Mouse (Mus musculus): ENCODE results near the gene Syce1. TPM values are rescaled to one million over a fixed set of nuclear protein-coding genes. Genes with fewer than 3 reads are reported as not detected.
A peak's percentile ranks its signal among the peaks of the same experiment; 100 is the strongest.

The Syce1 gene
- polyA plus RNA-seq, 1 experiment from 2014 or later, result 0.18 TPM

DNA sequence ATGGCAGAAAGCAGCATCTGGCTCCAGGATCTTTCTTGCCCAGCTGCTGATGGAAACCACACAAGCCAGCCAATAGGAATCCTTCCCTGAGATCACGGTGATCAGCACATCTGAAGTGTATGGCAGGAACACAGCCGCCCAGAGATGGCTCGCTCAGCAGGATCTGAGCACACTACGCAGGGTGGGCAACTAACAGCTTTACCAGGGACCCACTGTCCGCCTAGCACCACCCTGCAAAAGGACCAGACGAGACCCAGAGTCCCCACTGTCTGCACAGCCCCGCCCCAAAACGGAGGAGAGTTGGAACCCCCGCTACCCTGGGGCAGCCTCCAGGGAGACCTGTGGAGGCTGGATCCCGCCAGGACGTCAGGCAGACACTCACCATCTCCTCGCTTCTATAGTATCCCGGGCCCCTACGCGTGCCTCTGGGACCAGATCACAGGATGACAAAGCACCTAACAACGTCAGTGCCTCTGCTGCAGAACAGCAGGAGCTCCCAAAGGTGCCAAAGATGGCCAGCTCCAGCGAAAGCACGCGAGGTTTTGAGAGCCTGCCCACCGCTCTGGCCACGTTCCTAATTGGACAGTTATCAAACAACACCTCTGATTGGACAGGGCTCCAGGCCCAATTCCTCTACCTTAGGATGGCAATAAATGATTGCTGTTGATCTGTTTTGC, 34.1 kb upstream of the Syce1 start, which contains the start of gene Zfp941:
Zfp941 (minus strand) TSS at position 526 of the 677 bp plus-strand sequence.
- Histone ChIP-seq H3K4me3 (replicated peaks; ENCODE audit: low read depth, low read length) (peak within 1 kb of the TSS; percentile 58), H3K36me3 (ENCODE audit: control insufficient read depth, insufficient read depth, low read length) (peaks cover 16% of the 10 kb centered on the region; the same call in 1 of the 2 replicates), H3K27ac (replicated peaks; ENCODE audit: low read depth, low read length) (peak within 1 kb of the TSS; percentile 85), H3K4me1 (ENCODE audit: control insufficient read depth, insufficient read depth, low read length) (peaks cover 9% of the 10 kb centered on the region; the same call in 1 of the 2 replicates), H3K9me3 (ENCODE audit: control insufficient read depth, low read length) (no peaks in the 10 kb centered on the region), H3K27me3 (ENCODE audit: control insufficient read depth, insufficient read depth, low read length) (no peaks in the 10 kb centered on the region), H3K4me2 (ENCODE audit: low read length) (peak within 1 kb of the TSS; percentile 53), H3K9ac (replicated peaks; ENCODE audit: low read length) (peak within 1 kb of the TSS; percentile 68)
- DNase-seq, result peak; percentile 90
- ATAC-seq (ENCODE audit: low FRiP score, low TSS enrichment), result peak; percentile 89
- under 1% methylated on average over 21 of the region's 21 CpGs for WGBS

DNA sequence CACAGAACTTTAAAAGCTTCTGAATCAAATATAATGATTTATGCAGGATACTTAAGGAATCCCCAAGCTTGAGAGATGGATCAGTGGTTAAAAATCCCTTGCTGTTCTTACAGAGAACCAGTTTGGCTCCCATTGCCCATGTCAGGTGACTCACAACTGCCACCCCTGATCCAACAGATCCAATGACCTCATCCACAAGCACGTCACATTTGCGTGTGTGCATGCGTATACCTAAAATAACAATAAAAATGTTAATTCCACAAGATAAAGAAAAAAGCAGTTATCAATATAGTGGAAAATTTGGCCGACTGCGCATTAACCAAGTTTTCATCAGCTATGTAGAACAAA, 33.6 kb upstream of the Syce1 start:
- ATAC-seq (ENCODE audit: low FRiP score, low TSS enrichment), result peak; percentile 57
- peaks cover 9% of the 10 kb centered on the region; the same call in 1 of the 2 replicates for H3K4me1 ChIP-seq (ENCODE audit: control insufficient read depth, insufficient read depth, low read length)
- WGBS, result 40% methylated on average over 5 of the region's 5 CpGs
- peak overlapping the region; percentile 53 for H3K4me2 ChIP-seq (ENCODE audit: low read length)
- H3K4me3 ChIP-seq (replicated peaks; ENCODE audit: low read depth, low read length), result peak overlapping the region; percentile 58
- DNase-seq, result no peak
- H3K9ac ChIP-seq (replicated peaks; ENCODE audit: low read length), result peak overlapping the region; percentile 68
- no peaks in the 10 kb centered on the region for H3K27me3 ChIP-seq (ENCODE audit: control insufficient read depth, insufficient read depth, low read length)
- no peaks in the 10 kb centered on the region for H3K9me3 ChIP-seq (ENCODE audit: control insufficient read depth, low read length)
- H3K36me3 ChIP-seq (ENCODE audit: control insufficient read depth, insufficient read depth, low read length), result peaks cover 18% of the 10 kb centered on the region; the same call in 1 of the 2 replicates
- peak overlapping the region; percentile 85 for H3K27ac ChIP-seq (replicated peaks; ENCODE audit: low read depth, low read length)

DNA sequence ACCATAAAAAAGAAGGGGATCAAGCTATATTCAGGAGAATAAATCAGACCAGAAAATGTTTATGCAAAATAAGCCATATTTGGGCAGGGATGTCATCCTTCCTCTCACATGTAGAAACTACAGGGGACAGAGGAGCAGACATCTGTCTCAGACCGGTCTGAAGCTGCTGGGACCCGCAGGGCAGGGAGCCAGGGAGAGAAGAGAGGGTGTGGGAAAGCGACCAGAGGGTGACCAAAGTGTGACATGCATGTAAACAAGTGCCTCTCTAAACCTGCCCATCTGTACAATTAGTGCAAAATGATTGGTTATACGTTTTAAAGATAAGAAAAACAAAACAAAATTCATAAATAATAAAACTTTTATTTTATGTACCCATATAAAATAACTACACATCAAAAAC, 32.5 kb upstream of the Syce1 start:
- Histone ChIP-seq H3K4me1 (ENCODE audit: control insufficient read depth, insufficient read depth, low read length) (peaks cover 9% of the 10 kb centered on the region; the same call in 1 of the 2 replicates), H3K27me3 (ENCODE audit: control insufficient read depth, insufficient read depth, low read length) (no peaks in the 10 kb centered on the region), H3K27ac (replicated peaks; ENCODE audit: low read depth, low read length) (no peak overlapping the region), H3K36me3 (ENCODE audit: control insufficient read depth, insufficient read depth, low read length) (peaks cover 18% of the 10 kb centered on the region; the same call in 1 of the 2 replicates), H3K4me3 (replicated peaks; ENCODE audit: low read depth, low read length) (no peak overlapping the region), H3K4me2 (ENCODE audit: low read length) (peak overlapping the region; percentile 39), H3K9me3 (ENCODE audit: control insufficient read depth, low read length) (no peaks in the 10 kb centered on the region), H3K9ac (replicated peaks; ENCODE audit: low read length) (no peak overlapping the region)
- ATAC-seq (ENCODE audit: low FRiP score, low TSS enrichment) (no peak), DNase-seq (peak; percentile 26)
- WGBS, result 69% methylated on average over 4 of the region's 4 CpGs

GRCm38 (mm10) chr7:140812850-140813249, 25.2 kb upstream of the Syce1 start:
- no peaks in the 10 kb centered on the region for H3K9me3 ChIP-seq (ENCODE audit: control insufficient read depth, low read length)
- no peak overlapping the region for H3K4me2 ChIP-seq (ENCODE audit: low read length)
- no peak for DNase-seq
- no peaks in the 10 kb centered on the region for H3K4me1 ChIP-seq (ENCODE audit: control insufficient read depth, insufficient read depth, low read length)
- H3K36me3 ChIP-seq (ENCODE audit: control insufficient read depth, insufficient read depth, low read length), result peaks cover 44% of the 10 kb centered on the region
- no peaks in the 10 kb centered on the region for H3K27me3 ChIP-seq (ENCODE audit: control insufficient read depth, insufficient read depth, low read length)
- no peak overlapping the region for H3K27ac ChIP-seq (replicated peaks; ENCODE audit: low read depth, low read length)
- 91% methylated on average over 12 of the region's 12 CpGs for WGBS
- no peak for ATAC-seq (ENCODE audit: low FRiP score, low TSS enrichment)
- no peak overlapping the region for H3K4me3 ChIP-seq (replicated peaks; ENCODE audit: low read depth, low read length)
- no peak overlapping the region for H3K9ac ChIP-seq (replicated peaks; ENCODE audit: low read length)

- no peak for ATAC-seq (ENCODE audit: low FRiP score, low TSS enrichment)
Measured at GRCm38 (mm10) chr7:140811714-140812113, 24.1 kb upstream of the Syce1 start.

GRCm38 (mm10) chr7:140810496-140810895, 22.8 kb upstream of the Syce1 start:
- no peak overlapping the region for H3K27ac ChIP-seq (replicated peaks; ENCODE audit: low read depth, low read length)
- ATAC-seq (ENCODE audit: low FRiP score, low TSS enrichment) (no peak), DNase-seq (no peak)
- 95% methylated on average over 6 of the region's 6 CpGs for WGBS
- H3K4me2 ChIP-seq (ENCODE audit: low read length), result no peak overlapping the region
- no peaks in the 10 kb centered on the region for H3K4me1 ChIP-seq (ENCODE audit: control insufficient read depth, insufficient read depth, low read length)
- H3K9me3 ChIP-seq (ENCODE audit: control insufficient read depth, low read length), result no peaks in the 10 kb centered on the region
- peaks cover 39% of the 10 kb centered on the region for H3K36me3 ChIP-seq (ENCODE audit: control insufficient read depth, insufficient read depth, low read length)
- no peak overlapping the region for H3K9ac ChIP-seq (replicated peaks; ENCODE audit: low read length)
- H3K27me3 ChIP-seq (ENCODE audit: control insufficient read depth, insufficient read depth, low read length), result no peaks in the 10 kb centered on the region
- H3K4me3 ChIP-seq (replicated peaks; ENCODE audit: low read depth, low read length), result no peak overlapping the region

More at GRCm38 (mm10) chr7:140811714-140812113, 24.1 kb upstream of the Syce1 start:
- Histone ChIP-seq H3K9ac (replicated peaks; ENCODE audit: low read length) (no peak overlapping the region), H3K4me2 (ENCODE audit: low read length) (no peak overlapping the region), H3K27ac (replicated peaks; ENCODE audit: low read depth, low read length) (no peak overlapping the region), H3K36me3 (ENCODE audit: control insufficient read depth, insufficient read depth, low read length) (peaks cover 41% of the 10 kb centered on the region), H3K4me1 (ENCODE audit: control insufficient read depth, insufficient read depth, low read length) (no peaks in the 10 kb centered on the region), H3K4me3 (replicated peaks; ENCODE audit: low read depth, low read length) (no peak overlapping the region), H3K27me3 (ENCODE audit: control insufficient read depth, insufficient read depth, low read length) (no peaks in the 10 kb centered on the region), H3K9me3 (ENCODE audit: control insufficient read depth, low read length) (no peaks in the 10 kb centered on the region)
- 71% methylated on average over 13 of the region's 13 CpGs for WGBS
- peak; percentile 13 for DNase-seq

DNA sequence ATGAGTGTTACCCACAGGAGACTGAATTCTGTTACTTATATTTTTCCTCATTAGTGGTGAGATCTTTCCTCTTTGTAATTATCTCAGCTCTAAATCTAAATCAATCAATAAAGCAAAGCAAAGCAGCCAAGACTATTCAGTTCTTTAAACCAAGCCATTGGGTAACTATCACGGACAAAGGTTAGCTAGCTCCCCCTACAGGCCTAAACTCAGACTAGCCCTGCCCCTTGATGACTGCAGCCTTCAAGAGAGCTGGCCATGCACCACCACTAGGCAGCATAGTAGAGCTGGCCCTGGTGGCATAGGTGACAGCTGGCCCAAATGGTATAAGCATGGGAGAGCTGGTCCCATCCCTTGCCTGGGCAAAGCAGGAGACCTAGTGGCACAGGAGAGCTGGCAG, 18.1 kb upstream of the Syce1 start:
- Histone ChIP-seq H3K4me1 (ENCODE audit: control insufficient read depth, insufficient read depth, low read length) (no peaks in the 10 kb centered on the region), H3K4me3 (replicated peaks; ENCODE audit: low read depth, low read length) (no peak overlapping the region), H3K27ac (replicated peaks; ENCODE audit: low read depth, low read length) (no peak overlapping the region), H3K4me2 (ENCODE audit: low read length) (no peak overlapping the region), H3K27me3 (ENCODE audit: control insufficient read depth, insufficient read depth, low read length) (no peaks in the 10 kb centered on the region), H3K36me3 (ENCODE audit: control insufficient read depth, insufficient read depth, low read length) (peaks cover 17% of the 10 kb centered on the region), H3K9me3 (ENCODE audit: control insufficient read depth, low read length) (no peaks in the 10 kb centered on the region), H3K9ac (replicated peaks; ENCODE audit: low read length) (no peak overlapping the region)
- DNase-seq (peak; percentile 36), ATAC-seq (ENCODE audit: low FRiP score, low TSS enrichment) (no peak)
- 21% methylated on average over 1 of the region's 1 CpGs for WGBS

DNA sequence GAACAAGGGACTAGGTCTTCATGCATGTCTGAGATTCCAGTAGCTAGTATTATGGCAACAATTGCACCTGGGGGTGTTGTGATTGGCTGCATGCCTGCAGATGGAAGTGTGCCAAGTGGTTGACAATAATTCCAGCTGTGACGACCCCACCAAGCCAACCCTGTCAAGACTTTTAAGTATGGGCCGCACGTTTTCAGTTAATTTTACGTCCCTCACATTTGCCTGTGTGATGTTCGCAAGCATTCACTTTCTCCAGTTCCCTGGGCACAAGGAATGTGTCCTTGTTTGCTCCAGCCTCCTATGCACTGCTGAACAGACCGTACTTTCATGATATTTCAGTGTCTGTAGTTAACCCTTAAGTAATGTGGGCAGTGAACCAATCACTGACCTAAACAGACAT, 15.0 kb upstream of the Syce1 start:
- ATAC-seq (ENCODE audit: low FRiP score, low TSS enrichment) (no peak), DNase-seq (no peak)
- WGBS, result 80% methylated on average over 6 of the region's 6 CpGs
- Histone ChIP-seq H3K36me3 (ENCODE audit: control insufficient read depth, insufficient read depth, low read length) (0 out of 2 replicates have a peak, but pooled peaks cover 5% of the 10 kb centered on the region), H3K4me1 (ENCODE audit: control insufficient read depth, insufficient read depth, low read length) (no peaks in the 10 kb centered on the region), H3K4me2 (ENCODE audit: low read length) (no peak overlapping the region), H3K4me3 (replicated peaks; ENCODE audit: low read depth, low read length) (no peak overlapping the region), H3K27me3 (ENCODE audit: control insufficient read depth, insufficient read depth, low read length) (no peaks in the 10 kb centered on the region), H3K9me3 (ENCODE audit: control insufficient read depth, low read length) (no peaks in the 10 kb centered on the region), H3K27ac (replicated peaks; ENCODE audit: low read depth, low read length) (no peak overlapping the region), H3K9ac (replicated peaks; ENCODE audit: low read length) (no peak overlapping the region)

GRCm38 (mm10) chr7:140798212-140798611, 10.6 kb upstream of the Syce1 start:
- no peaks in the 10 kb centered on the region for H3K27me3 ChIP-seq (ENCODE audit: control insufficient read depth, insufficient read depth, low read length)
- H3K27ac ChIP-seq (replicated peaks; ENCODE audit: low read depth, low read length), result no peak overlapping the region
- no peaks in the 10 kb centered on the region for H3K4me1 ChIP-seq (ENCODE audit: control insufficient read depth, insufficient read depth, low read length)
- no peaks in the 10 kb centered on the region for H3K9me3 ChIP-seq (ENCODE audit: control insufficient read depth, low read length)
- no peaks in the 10 kb centered on the region for H3K36me3 ChIP-seq (ENCODE audit: control insufficient read depth, insufficient read depth, low read length)
- no peak overlapping the region for H3K9ac ChIP-seq (replicated peaks; ENCODE audit: low read length)
- DNase-seq (no peak), ATAC-seq (ENCODE audit: low FRiP score, low TSS enrichment) (no peak)
- no peak overlapping the region for H3K4me3 ChIP-seq (replicated peaks; ENCODE audit: low read depth, low read length)
- no peak overlapping the region for H3K4me2 ChIP-seq (ENCODE audit: low read length)
- WGBS, result 63% methylated on average over 2 of the region's 2 CpGs
